10 mouse cellular contexts compared by ENCODE assay signal in genomic region chr13:97510431-97511261, GRCm38 (mm10).
DNase-seq lines count a peak whose midpoint lies in the region; ATAC-seq lines count a peak whose summit lies in the region.
"Had no signal": no experiment of that assay in that cellular context is flagged by ENCODE, and none has a peak within 500 bp of the region (broad histone marks: within the 10 kb centered on the region; RNA-seq: fewer than 3 reads in every experiment).

No protein-coding gene starts in this region.

- 54% methylated on average over 10 of the region's 10 CpGs for WGBS in kidney, embryonic 16.5 days
- 59% methylated on average over 10 of the region's 10 CpGs for WGBS in heart, embryonic 14.5 days

- peaks cover 15% of the 10 kb centered on the region for H3K4me1 ChIP-seq in kidney, embryonic 16.5 days (ENCODE audit: insufficient read depth, low read length)
- peaks cover 4 to 11% of the 10 kb centered on the region in 2 experiments; a peak in 2 of 4 replicates for H3K4me1 ChIP-seq in heart, embryonic 14.5 days (ENCODE audit: control insufficient read depth in 2 of 2, insufficient read depth in 2 of 2, low read length in 2 of 2)
- H3K4me1 ChIP-seq in megakaryocyte, embryonic 14.5 days, result peaks cover 5% of the 10 kb centered on the region

- H3K4me2 ChIP-seq in kidney, embryonic 16.5 days (replicated peaks; ENCODE audit: low read depth, low read length), result no peak overlapping the region
- no peak overlapping the region for H3K4me2 ChIP-seq in heart, embryonic 14.5 days (ENCODE audit: low read length)

- no peaks in the 10 kb centered on the region for H3K9me3 ChIP-seq in kidney, embryonic 16.5 days (ENCODE audit: low read length)
- H3K9me3 ChIP-seq in heart, embryonic 14.5 days (ENCODE audit: control insufficient read depth, low read length), result no peaks in the 10 kb centered on the region
- H3K9me3 ChIP-seq in megakaryocyte, embryonic 14.5 days, result peaks cover 14% of the 10 kb centered on the region

- H3K4me3 ChIP-seq in kidney, embryonic 16.5 days (ENCODE audit: low read length), result no peak overlapping the region
- no peak overlapping the region for H3K4me3 ChIP-seq in heart, embryonic 14.5 days (ENCODE audit: control insufficient read depth in 1 of 2, insufficient read depth in 1 of 2, low read depth in 1 of 2, low read length in 2 of 2)
- H3K4me3 ChIP-seq in megakaryocyte, embryonic 14.5 days (replicated peaks), result peak overlapping the region; percentile 47

- H3K27ac ChIP-seq in kidney, embryonic 16.5 days (ENCODE audit: low read length), result no peak overlapping the region
- peak overlapping the region; percentile 38 to 65 for H3K27ac ChIP-seq in heart, embryonic 14.5 days (replicated peaks in 1 of 2; ENCODE audit: control insufficient read depth in 1 of 2, insufficient read depth in 1 of 2, low read depth in 2 of 2, low read length in 2 of 2)

- H3K36me3 ChIP-seq in kidney, embryonic 16.5 days (ENCODE audit: insufficient read depth, low read length), result no peaks in the 10 kb centered on the region
- H3K36me3 ChIP-seq in heart, embryonic 14.5 days (ENCODE audit: control insufficient read depth, insufficient read depth, low read length), result no peaks in the 10 kb centered on the region
- no peaks in the 10 kb centered on the region for H3K36me3 ChIP-seq in megakaryocyte, embryonic 14.5 days (replicated peaks; ENCODE audit: low read length)

- H3K27me3 ChIP-seq in kidney, embryonic 16.5 days (ENCODE audit: insufficient read depth, low read length), result no peaks in the 10 kb centered on the region
- 0 out of 2 replicates have a peak, but pooled peaks cover 5% of the 10 kb centered on the region for H3K27me3 ChIP-seq in heart, embryonic 14.5 days (ENCODE audit: control insufficient read depth, insufficient read depth, low read length)
- H3K27me3 ChIP-seq in megakaryocyte, embryonic 14.5 days (replicated peaks), result peaks cover 40% of the 10 kb centered on the region

- DNase-seq in kidney, adult 11 months, result no peak
- peak; percentile 45 for DNase-seq in adipocyte (ENCODE audit: low spot score)
- no peak for DNase-seq in right cerebral cortex, postnatal 4 days
- no peak for DNase-seq in gastrocnemius, postnatal 25 days
- DNase-seq in ovary, postnatal 10 days (ENCODE audit: low spot score), result no peak
- DNase-seq: cerebellum, adult 11-12 months; gastrocnemius, postnatal 36 days had no signal

- peak; percentile 87 for ATAC-seq in kidney, embryonic 16.5 days (ENCODE audit: low FRiP score, low TSS enrichment)
- 0 out of 2 replicates have a peak, but pooled peaks have one; percentile 67 for ATAC-seq in heart, embryonic 14.5 days (ENCODE audit: insufficient number of reproducible peaks, insufficient read depth, low FRiP score, low read depth)

- no peak overlapping the region for H3K9ac ChIP-seq in kidney, embryonic 16.5 days (replicated peaks; ENCODE audit: low read length)
- no peak overlapping the region for H3K9ac ChIP-seq in heart, embryonic 14.5 days (ENCODE audit: low read length)
